Mouse (Mus musculus) hindbrain, embryonic 11.5 days (tissue): Measurements from ENCODE around the gene Fuca1. TPM values are rescaled to one million over a fixed set of nuclear protein-coding genes. Genes with fewer than 3 reads are reported as not detected.

ENCODE experiments used
- ATAC-seq: fragments of 200-750 bp; cut with Nextera tagmentation; 2 replicates; pipeline ENCODE4 v1.8.0; 2017; ENCODE audit warnings: mild to moderate bottlenecking, moderate TSS enrichment, moderate library complexity; ENCODE audit not compliant: low FRiP score
- DNase-seq: peaks from one replicate; pipeline ENCODE4 v3.0.0-alpha.2; 2015; ENCODE audit warnings: low spot score
- H3K27ac ChIP-seq: fragments of 300-500 bp; sonication (generic); 2 replicates; pipeline ENCODE4 v1.5.1; 2014; ENCODE audit warnings: mild to moderate bottlenecking, low read depth, low read length
- H3K27me3 ChIP-seq: fragments of 300-500 bp; sonication (generic); 2 replicates; pipeline ENCODE4 v1.6.1; 2014; ENCODE audit warnings: mild to moderate bottlenecking, low read length, moderate library complexity, mixed read lengths; ENCODE audit not compliant: control insufficient read depth, insufficient read depth
- H3K36me3 ChIP-seq: fragments of 300-500 bp; sonication (generic); 2 replicates; pipeline ENCODE4 v1.6.1; 2014; ENCODE audit warnings: mild to moderate bottlenecking, low read length, moderate library complexity, mixed read lengths; ENCODE audit not compliant: control insufficient read depth, insufficient read depth
- H3K4me1 ChIP-seq: fragments of 300-500 bp; sonication (generic); replicated peaks from 2 replicates; pipeline ENCODE4 v1.6.1; 2014; ENCODE audit warnings: low read length, mixed read lengths; ENCODE audit not compliant: control insufficient read depth, insufficient read depth
- H3K4me2 ChIP-seq: fragments of 300-500 bp; sonication (generic); replicated peaks from 2 replicates; pipeline ENCODE4 v1.6.1; 2014; ENCODE audit warnings: mild to moderate bottlenecking, low read depth, low read length
- H3K4me3 ChIP-seq: fragments of 300-500 bp; sonication (generic); 2 replicates; pipeline ENCODE4 v1.5.1; 2014; ENCODE audit warnings: low read depth, low read length
- H3K9ac ChIP-seq: fragments of 300-500 bp; sonication (generic); 2 replicates; pipeline ENCODE4 v1.6.1; 2014; ENCODE audit warnings: low read depth, low read length
- H3K9me3 ChIP-seq: fragments of 300-500 bp; sonication (generic); 2 replicates; pipeline ENCODE4 v1.6.1; 2016; ENCODE audit warnings: low read length; ENCODE audit not compliant: control insufficient read depth
- WGBS: fragments of 180-500 bp; shearing (Covaris S2); extraction: QIAGEN DNeasy Blood & Tissue Kit; methylation state at CpG from one replicate; pipeline ENCODE4 v1.1.7; 2014; 5-methylcytosine and 5-hydroxymethylcytosine counted together
- polyA plus RNA-seq: library from polyadenylated mRNA; unstranded; fragments of >200 nt; fragmentation: Nextera tagmentation; extraction: Ambion mirVana; gene quantifications from 2 replicates; pipeline ENCODE4 v1.2.1, GENCODE M21; 2014

Fuca1 gene
- polyA plus RNA-seq, 1 experiment from 2014 or later: 50.4 TPM

DNA sequence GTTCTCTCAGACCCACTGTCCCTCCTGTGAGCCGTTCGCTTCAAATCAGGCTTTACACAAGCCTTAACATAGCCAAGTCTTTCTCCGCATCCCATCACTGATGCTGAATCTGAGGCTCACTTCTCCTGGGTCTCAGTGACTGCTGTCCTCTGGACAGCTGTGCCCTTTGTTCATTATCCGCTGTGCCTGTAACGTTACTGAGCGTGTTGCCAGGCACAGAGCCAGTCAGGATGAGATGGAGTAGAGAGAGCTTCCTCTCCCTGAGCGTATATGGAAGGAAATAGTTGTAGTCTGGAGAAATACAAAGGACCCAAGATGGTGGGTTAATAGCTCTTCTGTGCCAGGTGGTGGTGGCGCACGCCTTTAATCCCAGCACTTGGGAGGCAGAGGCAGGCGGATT lies 28.9 kb downstream of the Fuca1 start:
- WGBS: 89% methylated on average over 10 of the region's 10 CpGs
- DNase-seq (no peak), ATAC-seq (no peak)
- H3K4me2 ChIP-seq: no peak overlapping the region
- no peak overlapping the region for H3K4me3 ChIP-seq
- H3K9me3 ChIP-seq: no peaks in the 10 kb centered on the region
- H3K9ac ChIP-seq: no peak overlapping the region
- no peaks in the 10 kb centered on the region for H3K27me3 ChIP-seq
- no peaks in the 10 kb centered on the region; the same call in 1 of the 2 replicates for H3K4me1 ChIP-seq
- H3K27ac ChIP-seq: no peak overlapping the region
- no peaks in the 10 kb centered on the region; the same call in 1 of the 2 replicates for H3K36me3 ChIP-seq

- H3K4me2 ChIP-seq: no peak overlapping the region
These were observed 29.4 kb downstream of the Fuca1 start for GRCm38 (mm10) chr4:135949911-135950310.

DNA sequence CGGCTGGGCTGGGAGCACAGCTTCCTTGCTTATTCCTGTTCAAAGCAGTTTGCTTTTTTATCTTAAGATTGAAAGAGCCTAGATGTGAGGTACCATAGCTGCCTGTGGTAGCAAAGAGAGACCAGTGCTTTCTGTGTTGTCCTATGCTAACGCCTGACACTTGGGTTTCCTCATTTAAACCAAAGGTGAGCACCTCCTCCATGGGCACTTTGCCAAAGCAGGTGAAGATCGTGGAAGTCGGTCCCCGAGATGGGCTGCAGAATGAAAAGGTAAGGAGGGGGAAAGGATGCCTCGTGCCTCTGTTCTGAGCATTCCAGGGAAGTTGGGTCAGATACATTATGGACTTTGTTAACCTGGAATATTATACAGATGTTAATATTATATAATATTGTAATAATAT lies 29.8 kb downstream of the Fuca1 start:
- H3K4me2 ChIP-seq: no peak overlapping the region
- H3K4me3 ChIP-seq: no peak overlapping the region
- H3K9ac ChIP-seq: no peak overlapping the region
- DNase-seq (no peak), ATAC-seq (no peak)
- H3K27me3 ChIP-seq: no peaks in the 10 kb centered on the region
- 93% methylated on average over 6 of the region's 6 CpGs for WGBS
- H3K9me3 ChIP-seq: no peaks in the 10 kb centered on the region
- H3K36me3 ChIP-seq: no peaks in the 10 kb centered on the region; the same call in 1 of the 2 replicates
- no peak overlapping the region for H3K27ac ChIP-seq
- H3K4me1 ChIP-seq: no peaks in the 10 kb centered on the region; the same call in 1 of the 2 replicates

More at GRCm38 (mm10) chr4:135949911-135950310, 29.4 kb downstream of the Fuca1 start:
- Histone ChIP-seq H3K9ac (no peak overlapping the region), H3K9me3 (no peaks in the 10 kb centered on the region), H3K27ac (no peak overlapping the region), H3K27me3 (no peaks in the 10 kb centered on the region), H3K4me3 (no peak overlapping the region), H3K4me1 (no peaks in the 10 kb centered on the region; the same call in 1 of the 2 replicates), H3K36me3 (no peaks in the 10 kb centered on the region; the same call in 1 of the 2 replicates)
- 64% methylated on average over 6 of the region's 6 CpGs for WGBS
- ATAC-seq (no peak), DNase-seq (no peak)

GRCm38 (mm10) chr4:135951505-135951904 lies 31.0 kb downstream of the Fuca1 start:
- no peak for ATAC-seq
- H3K27ac ChIP-seq: no peak overlapping the region
- no peaks in the 10 kb centered on the region for H3K9me3 ChIP-seq

GRCm38 (mm10) chr4:135953179-135953578 lies 32.6 kb downstream of the Fuca1 start:
- DNase-seq (no peak), ATAC-seq (no peak)
- no peak overlapping the region for H3K27ac ChIP-seq
- H3K4me1 ChIP-seq: no peaks in the 10 kb centered on the region
- H3K9me3 ChIP-seq: no peaks in the 10 kb centered on the region
- H3K9ac ChIP-seq: no peak overlapping the region
- WGBS: 95% methylated on average over 3 of the region's 3 CpGs
- no peak overlapping the region for H3K4me3 ChIP-seq
- H3K36me3 ChIP-seq: no peaks in the 10 kb centered on the region; the same call in 1 of the 2 replicates
- H3K27me3 ChIP-seq: no peaks in the 10 kb centered on the region
- no peak overlapping the region for H3K4me2 ChIP-seq

More at GRCm38 (mm10) chr4:135951505-135951904, 31.0 kb downstream of the Fuca1 start:
- DNase-seq: no peak
- no peak overlapping the region for H3K4me3 ChIP-seq
- H3K4me2 ChIP-seq: no peak overlapping the region
- H3K27me3 ChIP-seq: no peaks in the 10 kb centered on the region
- no peaks in the 10 kb centered on the region; the same call in 1 of the 2 replicates for H3K36me3 ChIP-seq
- WGBS: 95% methylated on average over 3 of the region's 3 CpGs
- H3K9ac ChIP-seq: no peak overlapping the region
- H3K4me1 ChIP-seq: no peaks in the 10 kb centered on the region

DNA sequence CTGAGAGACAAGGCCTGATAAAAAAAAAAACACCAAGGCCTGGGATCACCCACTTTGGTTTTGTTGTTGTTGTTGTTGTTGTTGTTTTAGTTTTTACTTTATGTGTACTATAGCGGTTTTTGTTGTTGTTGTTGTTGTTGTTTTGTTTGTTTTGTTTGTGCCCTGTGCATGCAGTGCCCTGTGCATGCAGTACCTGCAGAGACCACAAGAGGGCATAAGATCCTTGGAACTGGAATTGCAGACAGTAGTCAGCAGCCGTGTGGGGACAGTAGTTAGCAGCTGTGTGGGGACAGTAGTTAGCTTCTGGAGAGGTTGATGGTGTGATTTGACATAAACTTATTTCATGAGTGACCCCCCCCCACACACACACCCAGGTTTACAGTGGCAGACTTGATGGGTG lies 33.7 kb downstream of the Fuca1 start:
- ATAC-seq (peak; percentile 69), DNase-seq (peak; percentile 88)
- H3K9ac ChIP-seq: no peak overlapping the region
- 22% methylated on average over 2 of the region's 2 CpGs for WGBS
- H3K27me3 ChIP-seq: no peaks in the 10 kb centered on the region
- no peaks in the 10 kb centered on the region for H3K9me3 ChIP-seq
- H3K4me3 ChIP-seq: no peak overlapping the region
- no peak overlapping the region for H3K4me2 ChIP-seq
- H3K27ac ChIP-seq: no peak overlapping the region
- no peaks in the 10 kb centered on the region; the same call in 1 of the 2 replicates for H3K36me3 ChIP-seq
- no peaks in the 10 kb centered on the region for H3K4me1 ChIP-seq

- no peak overlapping the region for H3K27ac ChIP-seq
- H3K27me3 ChIP-seq: no peaks in the 10 kb centered on the region
- no peak for DNase-seq
- no peaks in the 10 kb centered on the region; the same call in 1 of the 2 replicates for H3K36me3 ChIP-seq
- no peaks in the 10 kb centered on the region for H3K4me1 ChIP-seq
- H3K9ac ChIP-seq: no peak overlapping the region
- ATAC-seq: no peak
- 87% methylated on average over 9 of the region's 9 CpGs for WGBS
- no peak overlapping the region for H3K4me3 ChIP-seq
- H3K4me2 ChIP-seq: no peak overlapping the region
- H3K9me3 ChIP-seq: no peaks in the 10 kb centered on the region
These were observed 35.4 kb downstream of the Fuca1 start for GRCm38 (mm10) chr4:135955886-135956285.

- Histone ChIP-seq H3K9ac (no peak overlapping the region), H3K27ac (no peak overlapping the region), H3K4me3 (no peak overlapping the region), H3K9me3 (no peaks in the 10 kb centered on the region), H3K4me2 (no peak overlapping the region), H3K27me3 (no peaks in the 10 kb centered on the region), H3K36me3 (no peaks in the 10 kb centered on the region), H3K4me1 (no peaks in the 10 kb centered on the region)
- no peak for DNase-seq
- 67% methylated on average over 8 of the region's 8 CpGs for WGBS
- no peak for ATAC-seq
These were observed 37.8 kb downstream of the Fuca1 start for GRCm38 (mm10) chr4:135958354-135958753.

GRCm38 (mm10) chr4:135960717-135961116 lies 40.2 kb downstream of the Fuca1 start:
- DNase-seq (peak; percentile 92), ATAC-seq (0 out of 2 replicates have a peak, but pooled peaks have one; percentile 25)
- H3K4me2 ChIP-seq: no peak overlapping the region
- H3K27ac ChIP-seq: no peak overlapping the region
- H3K4me1 ChIP-seq: peaks cover 3% of the 10 kb centered on the region; the same call in 1 of the 2 replicates
- no peak overlapping the region for H3K4me3 ChIP-seq
- H3K27me3 ChIP-seq: no peaks in the 10 kb centered on the region
- H3K9ac ChIP-seq: no peak overlapping the region
- 26% methylated on average over 5 of the region's 5 CpGs for WGBS
- H3K36me3 ChIP-seq: no peaks in the 10 kb centered on the region
- no peaks in the 10 kb centered on the region for H3K9me3 ChIP-seq
